Mouse (Mus musculus): ENCODE data around the gene Tmem91.

Gene Tmem91

GRCm38 (mm10) chr7:25669158-25669557, 5.8 kb downstream of the Tmem91 start:
- no peak for DNase-seq

- no peak for DNase-seq
Observed at GRCm38 (mm10) chr7:25666381-25666780, 8.6 kb downstream of the Tmem91 start.

- peak; percentile 99 to 100 for DNase-seq
Observed at GRCm38 (mm10) chr7:25658657-25659472, 16.1 kb downstream of the Tmem91 start, which contains the start of the genes Bckdha and Exosc5. TSS of gene Bckdha (minus strand) at chr7:25658981. TSS of gene Exosc5 (plus strand) at chr7:25659164.

- DNase-seq: peak in 1 of 2 experiments; percentile 52
Observed at GRCm38 (mm10) chr7:25657785-25658184, 17.2 kb downstream of the Tmem91 start.

- DNase-seq: peak; percentile 82 to 83
Observed at GRCm38 (mm10) chr7:25655601-25656428, 19.2 kb downstream of the Tmem91 start.

GRCm38 (mm10) chr7:25652244-25652759, 22.7 kb downstream of the Tmem91 start:
- no peak for DNase-seq

- no peak for DNase-seq
Observed at GRCm38 (mm10) chr7:25651281-25651680, 23.7 kb downstream of the Tmem91 start.

GRCm38 (mm10) chr7:25649839-25650238, 25.1 kb downstream of the Tmem91 start:
- no peak for DNase-seq

GRCm38 (mm10) chr7:25647574-25648123, 27.3 kb downstream of the Tmem91 start:
- DNase-seq: no peak

- peak; percentile 37 to 42 for DNase-seq
Observed at GRCm38 (mm10) chr7:25645074-25645473, 29.9 kb downstream of the Tmem91 start.

- no peak for DNase-seq
Observed at GRCm38 (mm10) chr7:25644631-25645030, 30.3 kb downstream of the Tmem91 start.

- DNase-seq: no peak
Observed at GRCm38 (mm10) chr7:25644136-25644535, 30.8 kb downstream of the Tmem91 start.

GRCm38 (mm10) chr7:25639754-25640153, 35.2 kb downstream of the Tmem91 start:
- no peak for DNase-seq

- no peak for DNase-seq
Observed at GRCm38 (mm10) chr7:25637099-25637498, 37.9 kb downstream of the Tmem91 start.

- no peak for DNase-seq
Observed at GRCm38 (mm10) chr7:25636373-25636772, 38.6 kb downstream of the Tmem91 start.

GRCm38 (mm10) chr7:25632679-25633078, 42.3 kb downstream of the Tmem91 start:
- no peak for DNase-seq

- no peak for DNase-seq
Observed at GRCm38 (mm10) chr7:25628323-25628620, 46.7 kb downstream of the Tmem91 start.

GRCm38 (mm10) chr7:25627431-25628322, 47.3 kb downstream of the Tmem91 start:
- DNase-seq: peak; percentile 83 to 85

- peak; percentile 49 to 54 for DNase-seq
Observed at GRCm38 (mm10) chr7:25626509-25627430, 48.2 kb downstream of the Tmem91 start, which contains the start of gene B3gnt8. TSS of gene B3gnt8 (plus strand) at chr7:25626654.

- DNase-seq: peak; percentile 30 to 75
Observed at GRCm38 (mm10) chr7:25625594-25626250, 49.2 kb downstream of the Tmem91 start.
